Mouse (Mus musculus) T-helper 1 cell (primary cell): ENCODE measurements around the gene Wnt1.
"Not testable (repeated sequence)": the region's sequence is repeated elsewhere in the genome, so short reads cannot be mapped to it uniquely, and the experiment has no call there.

Experiments
- in situ Hi-C: fragments of 300-600 bp; cut with MboI, MseI; formaldehyde crosslinking; loops from one replicate; pipeline ENCODE4 v1.15.1; 2025; ENCODE audit warnings: high pct_unique_total_duplicates

Gene Wnt1

DNA sequence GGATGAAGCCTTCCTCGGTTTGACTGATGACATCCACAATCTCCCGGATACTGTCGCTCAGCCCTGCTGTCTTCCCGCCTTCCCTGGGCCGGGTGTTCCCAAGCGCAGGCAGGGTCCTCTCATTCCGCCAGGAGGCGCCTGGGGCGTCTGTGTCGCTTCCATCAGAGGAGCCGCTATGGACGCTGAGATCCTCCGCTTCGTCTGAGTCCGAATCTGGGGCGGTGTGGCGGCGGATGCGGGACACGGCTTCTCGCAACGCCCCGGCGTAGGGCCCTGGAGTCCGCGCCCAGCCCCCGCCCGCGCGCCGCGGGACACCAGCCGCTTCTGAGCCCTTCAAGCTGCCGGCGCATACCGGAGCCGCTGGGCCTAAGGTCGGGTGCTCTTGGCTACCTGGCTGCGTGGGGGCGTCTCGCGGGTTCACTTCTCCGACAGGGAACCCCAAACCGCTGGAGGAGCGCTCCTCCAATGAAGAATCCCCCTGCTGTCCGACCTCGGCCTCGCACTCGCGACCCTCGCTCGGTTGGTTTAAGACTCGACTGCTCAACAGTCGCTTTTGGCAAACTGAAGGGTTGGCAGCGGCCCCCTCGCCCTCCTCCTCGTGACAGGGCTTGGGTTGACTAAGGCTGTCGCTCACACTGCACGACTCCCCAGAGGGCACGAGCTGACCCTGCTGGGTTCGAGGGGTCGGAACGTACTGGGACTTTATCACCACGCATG, 15.8 kb downstream of the Wnt1 start:
- in situ Hi-C loops, result loop anchor here (5.0 kb wide), 1 partner anchor 968 kb away; no protein-coding TSS in a partner anchor

DNA sequence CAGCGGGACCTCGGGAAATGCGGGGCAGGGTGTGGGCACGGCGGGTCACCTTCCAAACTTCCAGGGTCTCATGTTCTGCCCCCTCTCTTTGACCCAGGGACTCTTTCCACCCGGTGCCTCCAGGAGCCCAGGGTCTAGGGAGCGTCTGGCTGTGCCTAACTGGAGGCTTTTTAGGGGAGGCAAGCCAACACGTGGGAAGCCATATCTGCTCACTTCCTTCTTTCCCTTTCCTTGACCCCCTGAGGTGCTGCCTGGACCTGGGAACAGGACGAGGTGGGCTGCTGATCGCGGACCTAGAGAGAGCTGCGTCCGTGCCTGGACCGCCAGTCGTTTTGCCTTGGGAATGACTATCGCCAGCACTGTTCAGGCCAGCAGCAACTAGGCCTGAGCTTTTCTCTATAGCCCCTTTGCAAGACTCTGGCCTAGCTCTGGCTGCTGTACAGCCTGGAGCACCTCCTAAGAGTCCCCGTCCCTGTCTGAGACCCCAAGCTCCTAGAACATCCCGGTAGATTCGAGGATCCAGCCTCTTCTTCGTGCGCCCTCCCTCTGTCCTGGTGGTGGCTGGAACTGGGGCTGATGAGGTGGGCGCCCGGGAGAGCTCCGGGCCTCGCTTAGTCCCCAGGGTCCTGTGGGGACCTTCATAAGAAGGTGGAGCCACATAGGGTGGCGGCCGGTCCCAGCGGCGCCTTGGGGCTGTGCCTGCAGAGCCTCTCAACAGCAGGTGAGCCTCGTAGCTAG, 16.6 kb downstream of the Wnt1 start:
- in situ Hi-C loops, result loop anchor here (5.0 kb wide), 1 partner anchor 969 kb away; no protein-coding TSS in a partner anchor

DNA sequence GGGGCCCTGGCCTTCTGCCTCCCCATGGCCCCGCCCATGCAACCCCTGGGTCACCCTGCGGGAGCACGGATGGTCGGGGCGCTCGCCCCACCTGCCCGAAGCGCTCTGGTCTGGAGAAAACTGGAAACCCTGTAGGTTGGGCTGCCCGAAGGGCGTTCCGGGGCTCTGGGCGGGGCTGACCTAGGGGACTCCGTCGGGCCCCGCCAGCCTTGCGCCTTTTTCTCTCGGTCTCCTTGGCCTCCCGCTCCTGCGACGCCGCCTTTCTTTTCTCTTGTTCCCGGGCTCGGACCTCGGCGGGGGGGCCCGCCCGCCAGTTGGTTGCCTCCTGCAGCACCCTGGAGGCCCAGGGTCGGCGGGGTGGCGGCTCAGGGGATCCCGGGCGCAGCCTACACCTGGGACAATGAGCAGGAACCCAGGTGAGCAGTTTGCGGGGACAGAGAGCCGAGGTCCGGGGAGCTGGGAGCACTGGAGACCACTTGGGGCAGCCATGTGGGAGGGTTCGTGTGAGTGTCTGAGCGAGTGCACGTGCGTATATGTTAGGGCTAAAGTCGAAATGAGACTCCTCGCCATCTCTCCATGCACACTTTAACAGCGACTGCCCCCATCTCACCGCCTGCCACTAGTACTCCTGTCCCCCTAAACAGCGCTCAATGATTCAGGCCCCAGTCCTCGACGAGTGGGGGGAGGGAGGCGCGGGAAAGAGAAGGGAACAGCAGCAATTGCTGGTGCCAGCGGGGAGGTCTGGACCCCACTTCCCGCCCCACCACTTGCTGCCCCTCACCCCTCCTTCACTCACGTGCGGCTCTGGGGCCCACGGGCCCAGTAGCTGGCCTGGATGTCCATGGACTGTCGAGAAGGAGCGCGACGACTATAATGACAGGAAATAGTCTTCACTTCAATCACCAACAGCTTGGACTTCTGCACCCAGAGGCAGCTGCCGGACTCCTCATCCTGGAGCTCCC, 17.4 kb downstream of the Wnt1 start:
- in situ Hi-C loops, result loop anchor here (5.0 kb wide), 1 partner anchor 970 kb away; no protein-coding TSS in a partner anchor

DNA sequence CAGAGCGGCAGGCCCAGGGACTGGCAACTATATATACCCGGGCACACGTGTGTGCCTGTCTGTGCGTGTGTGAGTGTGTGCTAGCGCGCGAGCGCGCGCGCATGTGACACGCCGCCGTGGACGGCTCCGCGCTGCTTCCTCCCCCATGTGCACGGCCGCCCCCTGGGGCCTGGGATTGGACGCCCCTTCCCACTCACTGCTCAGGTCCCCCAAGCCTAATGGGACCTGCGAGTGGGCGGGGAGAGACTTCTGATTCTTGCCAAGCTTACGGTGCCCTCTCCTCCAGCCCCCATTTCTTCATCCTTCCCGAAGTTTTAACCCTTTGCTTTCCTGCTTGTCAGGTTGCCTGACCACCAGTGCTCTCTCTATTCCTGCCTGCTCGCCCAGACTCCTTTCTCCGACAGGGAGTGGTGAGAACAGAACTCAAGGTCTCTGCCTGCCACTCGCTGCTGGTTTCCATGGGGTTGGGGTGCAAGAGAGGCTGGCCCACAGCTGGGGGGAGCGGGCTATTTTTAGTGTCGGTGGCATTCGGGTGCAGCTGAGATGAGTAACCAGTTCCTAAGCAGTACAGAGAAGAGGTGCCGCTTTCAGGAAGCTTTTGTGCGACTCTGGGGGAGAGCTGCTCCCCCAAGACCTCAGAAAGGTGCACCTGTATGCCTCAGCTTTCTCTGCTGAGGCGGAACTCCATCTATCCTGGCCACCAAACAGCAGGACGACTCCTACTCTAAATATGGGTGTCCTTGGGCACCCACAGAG, 18.4 kb downstream of the Wnt1 start:
- in situ Hi-C loops, result loop anchor here (5.0 kb wide), 1 partner anchor 971 kb away; no protein-coding TSS in a partner anchor

DNA sequence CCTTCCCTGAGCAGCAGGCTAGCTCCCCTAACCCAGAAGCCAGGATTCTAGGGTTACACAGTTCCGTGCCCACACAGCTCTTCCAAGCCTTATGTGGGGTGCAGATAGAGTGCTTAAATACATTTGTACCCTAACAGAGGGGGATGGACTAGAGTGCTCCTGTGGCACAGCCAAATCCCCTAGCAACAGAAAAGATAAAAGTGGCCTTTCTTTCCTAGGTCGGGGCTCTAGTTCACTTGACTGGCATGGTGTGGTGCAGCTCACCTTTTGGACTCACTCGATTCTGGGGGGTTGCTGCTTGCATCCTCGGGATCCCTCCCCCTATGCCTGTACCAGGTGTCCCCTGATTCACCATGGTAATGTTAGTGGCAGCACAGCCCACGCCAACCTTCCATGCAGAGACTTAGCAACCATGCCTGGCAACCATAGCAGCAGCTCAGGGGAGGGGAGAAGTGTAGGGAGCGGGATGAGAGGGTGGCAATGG, 19.0 kb downstream of the Wnt1 start:
- in situ Hi-C loops, result loop anchor here (5.0 kb wide), 1 partner anchor 971 kb away; no protein-coding TSS in a partner anchor

DNA sequence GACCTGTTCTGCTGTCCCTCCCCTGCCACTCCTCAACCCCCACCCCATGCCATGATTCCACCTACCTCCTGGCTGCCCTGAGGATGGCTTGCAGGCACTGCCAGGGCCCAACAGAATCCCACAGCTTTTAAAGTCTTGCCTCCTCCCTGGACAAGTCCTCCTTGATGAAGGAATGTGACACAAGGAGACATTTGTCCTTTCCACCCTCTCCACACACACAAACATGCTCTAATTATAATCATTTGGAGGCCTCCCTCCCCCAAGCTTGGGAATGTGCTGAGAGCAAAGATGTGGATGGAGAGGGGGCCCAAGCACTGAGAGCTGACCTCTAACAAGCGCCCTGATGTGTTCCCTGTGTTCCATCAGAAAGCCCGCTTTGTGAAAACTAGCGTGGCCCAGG, 19.7 kb downstream of the Wnt1 start, which contains the start of gene Ddn:
Gene Ddn (minus strand): TSS at position 101 of the 400 bp plus-strand sequence.
- in situ Hi-C loops, result loop anchor here (5.0 kb wide), 1 partner anchor 972 kb away; no protein-coding TSS in a partner anchor

DNA sequence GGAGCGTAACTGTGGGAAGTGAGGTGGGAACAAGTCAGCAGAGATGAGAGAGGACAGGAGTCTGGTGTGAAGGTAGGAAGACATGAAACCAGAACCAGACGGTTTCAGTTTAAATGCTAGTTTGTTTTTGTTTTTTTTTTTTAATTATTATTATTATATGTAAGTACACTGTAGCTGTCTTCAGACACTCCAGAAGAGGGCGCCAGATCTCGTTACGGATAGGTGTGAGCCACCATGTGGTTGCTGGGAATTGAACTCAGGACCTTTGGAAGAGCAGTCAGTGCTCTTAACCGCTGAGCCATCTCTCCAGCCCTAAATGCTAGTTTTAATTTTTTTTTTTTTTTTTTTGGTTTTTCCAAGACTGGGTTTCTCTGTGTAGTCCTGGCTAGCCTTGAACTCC, 20.6 kb downstream of the Wnt1 start:
- in situ Hi-C loops, result not testable (repeated sequence)

DNA sequence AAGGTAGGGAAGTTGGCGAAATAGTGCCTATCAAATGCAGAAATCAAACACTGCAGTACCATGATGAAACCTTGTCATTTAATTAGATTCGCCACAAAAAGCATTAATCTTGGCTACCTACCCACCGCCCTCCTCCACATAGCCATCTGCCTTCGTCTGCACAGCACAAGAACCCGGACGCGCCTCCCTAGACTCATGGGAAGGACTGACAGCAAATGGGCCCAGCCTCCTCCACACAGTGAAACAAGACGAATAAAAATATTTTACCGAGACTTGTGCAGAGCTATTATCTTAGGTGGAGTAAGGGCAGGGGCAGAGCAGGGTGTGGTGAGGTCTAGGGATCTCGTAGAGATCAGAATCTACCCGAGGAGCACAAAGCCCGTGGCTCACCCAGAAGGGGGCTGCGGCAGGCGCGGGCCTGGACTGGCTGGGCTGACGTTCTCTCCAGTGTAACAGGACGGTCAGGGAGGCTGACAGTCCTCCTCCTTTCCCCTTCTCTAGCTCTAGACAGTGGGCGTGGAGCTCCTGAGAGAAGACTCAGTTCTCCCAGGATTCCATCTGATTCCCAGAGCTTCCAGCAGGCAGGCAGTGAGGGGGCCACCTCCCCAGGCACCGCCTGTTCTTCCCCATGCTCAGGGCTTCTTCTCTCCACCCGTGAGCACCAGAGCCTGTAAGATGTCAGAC, 23.2 kb downstream of the Wnt1 start:
- in situ Hi-C loops, result no loop called here

DNA sequence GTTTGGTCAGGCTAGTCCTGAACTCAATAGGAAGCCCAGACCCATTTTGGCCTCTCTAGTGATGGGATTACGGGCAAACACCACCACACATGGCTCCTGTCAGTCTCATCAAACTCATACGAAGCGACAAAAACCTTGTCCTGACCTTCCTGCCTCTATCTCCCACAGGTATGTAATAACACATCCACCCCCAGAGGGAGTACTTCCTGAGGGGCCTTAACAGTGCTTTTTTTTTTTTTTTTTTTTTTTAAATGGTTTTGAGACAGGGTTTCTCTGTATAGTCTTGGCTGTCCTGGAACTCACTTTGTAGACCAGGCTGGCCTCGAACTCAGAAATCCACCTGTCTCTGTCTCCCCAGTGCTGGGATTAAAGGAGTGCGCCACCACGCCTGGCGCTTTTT, 28.5 kb downstream of the Wnt1 start:
- in situ Hi-C loops, result no loop called here

DNA sequence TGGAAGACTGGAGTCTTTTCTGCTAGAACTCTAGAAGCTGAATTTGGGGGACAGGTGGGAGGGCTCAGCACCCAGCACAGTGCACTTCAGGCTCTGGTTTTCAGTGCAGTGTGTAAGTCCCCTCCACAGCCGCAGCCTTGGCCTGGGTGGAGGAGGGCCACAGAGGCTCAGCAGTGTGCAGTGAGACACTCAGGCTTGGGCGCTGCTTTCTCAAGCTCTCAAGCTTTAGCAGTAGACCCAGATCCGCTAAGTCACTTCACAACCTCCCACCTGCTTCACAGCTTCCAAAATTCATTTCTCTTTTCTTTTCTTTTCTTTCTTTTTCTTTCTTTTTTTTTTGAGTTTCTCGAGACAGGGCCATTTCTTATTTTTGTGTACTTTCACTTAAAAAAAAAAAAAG, 31.3 kb downstream of the Wnt1 start:
- in situ Hi-C loops, result no loop called here

DNA sequence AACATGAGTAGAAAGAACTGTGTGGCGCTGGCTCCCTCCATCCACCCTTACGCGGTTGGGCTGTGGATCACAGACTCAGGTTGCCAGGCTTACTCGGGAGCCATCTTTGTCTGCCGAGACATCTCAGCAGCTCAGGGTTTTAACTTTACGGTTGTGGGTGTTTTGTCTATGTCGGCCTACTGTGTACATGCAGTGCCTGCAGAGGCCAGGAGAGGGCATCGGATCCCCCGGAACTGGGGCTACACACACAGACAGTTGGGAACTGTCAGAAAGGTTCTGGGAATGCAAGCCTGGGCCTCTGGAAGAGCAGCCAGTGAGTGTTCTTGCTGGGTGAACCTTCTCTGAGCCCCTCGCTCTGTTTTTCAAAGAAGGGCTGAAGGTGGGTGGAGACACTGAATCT, 31.7 kb downstream of the Wnt1 start:
- in situ Hi-C loops, result no loop called here

DNA sequence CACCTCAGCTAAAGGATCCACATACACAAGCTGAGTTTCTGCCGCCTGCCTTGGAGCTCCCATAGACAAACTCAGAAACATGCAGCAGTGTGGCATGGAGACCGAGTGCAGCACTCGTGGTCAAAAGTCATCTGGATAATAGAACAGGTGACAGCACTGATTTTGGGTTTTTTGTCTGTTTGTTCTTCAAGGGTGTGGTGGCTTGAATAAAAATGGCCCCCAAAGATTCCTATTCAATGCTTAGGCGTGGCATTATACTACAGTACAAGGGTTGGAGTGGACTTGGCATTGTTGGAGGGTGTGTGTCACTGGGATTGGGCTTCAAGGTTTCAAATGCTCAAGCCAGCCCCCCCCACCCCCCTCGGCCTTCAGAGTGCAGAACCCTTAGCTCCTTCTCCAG, 32.5 kb downstream of the Wnt1 start:
- in situ Hi-C loops, result no loop called here

DNA sequence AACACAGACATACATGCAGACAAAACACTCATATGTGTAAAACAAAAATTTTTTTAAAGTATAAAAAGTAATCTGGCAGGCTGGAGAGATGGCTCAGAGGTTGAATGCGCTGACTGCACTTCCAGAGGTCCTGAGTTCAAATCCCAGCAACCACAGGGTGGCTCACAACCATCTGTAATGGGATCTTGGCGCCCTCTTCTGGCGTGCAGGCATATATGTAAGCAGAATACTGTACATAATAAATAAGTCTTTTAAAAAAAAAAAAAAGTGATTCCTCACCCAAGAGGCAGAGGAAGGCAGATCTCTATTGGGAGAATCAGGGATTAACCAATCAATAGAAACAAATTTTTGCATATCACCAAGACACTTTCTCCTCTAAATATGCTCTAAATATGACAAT, 33.8 kb downstream of the Wnt1 start:
- in situ Hi-C loops, result no loop called here

DNA sequence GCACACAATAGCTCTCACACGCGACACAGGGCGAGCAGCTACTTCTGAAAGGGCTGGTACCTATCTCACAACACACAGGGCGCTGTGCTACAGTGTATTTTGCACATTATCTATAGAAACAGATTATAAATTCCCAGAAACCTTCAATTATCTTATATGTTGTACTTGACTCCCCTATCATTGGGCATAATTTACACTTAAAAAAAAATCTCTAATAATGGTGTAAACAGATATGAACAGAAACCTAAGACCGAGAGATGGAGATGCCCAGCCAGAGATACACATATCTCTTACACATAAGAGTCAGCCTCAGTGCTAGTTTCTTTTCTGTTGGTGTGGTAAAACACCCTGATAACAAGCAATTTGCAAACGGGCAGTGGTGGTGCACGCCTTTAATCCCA, 38.0 kb downstream of the Wnt1 start:
- in situ Hi-C loops, result no loop called here

DNA sequence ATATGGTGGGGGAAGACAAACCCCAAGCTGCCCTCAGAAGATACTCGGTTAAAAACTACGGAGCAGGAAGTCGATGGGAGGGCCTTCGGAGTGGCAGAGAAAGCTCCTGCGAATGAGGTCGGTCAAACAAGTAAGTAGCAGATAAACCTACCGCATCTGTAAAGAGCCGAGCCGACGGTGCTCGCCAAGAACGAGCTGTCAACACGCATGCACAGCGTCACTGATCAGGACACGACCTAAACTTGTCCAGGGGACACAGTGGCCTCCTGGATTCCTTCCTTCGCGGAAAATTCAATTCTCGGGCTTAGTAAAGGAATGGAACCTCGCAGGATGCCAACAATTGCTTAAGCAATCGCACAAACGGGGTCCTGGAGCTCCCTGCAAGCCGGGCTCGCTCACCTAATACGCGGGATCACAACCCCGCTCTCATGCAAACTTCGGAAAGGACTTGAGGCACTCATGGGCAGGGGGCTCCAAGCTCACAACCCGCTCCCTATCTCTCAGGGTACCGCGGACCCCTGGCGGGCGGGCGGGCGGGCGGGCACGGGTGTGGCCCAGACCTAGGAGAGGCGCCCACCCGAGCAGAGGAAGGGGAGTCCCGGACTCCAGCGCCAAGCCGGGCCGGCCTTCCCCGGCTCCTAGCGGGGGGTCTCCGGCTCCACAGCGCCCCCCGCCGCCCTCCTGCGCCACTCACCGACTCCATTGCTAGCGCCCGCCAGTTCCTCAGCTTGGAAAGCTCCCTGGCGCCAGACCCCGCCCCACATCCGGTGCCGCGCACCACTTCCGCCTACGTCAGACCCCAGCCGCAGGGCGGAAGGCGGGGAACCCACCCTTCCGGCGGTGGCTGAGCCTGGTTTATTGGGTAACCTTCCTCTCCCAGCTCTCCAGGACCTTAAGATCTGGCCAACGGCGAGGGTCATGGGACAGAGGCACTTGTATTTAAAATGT, 41.4 kb downstream of the Wnt1 start, which contains the start of gene Prkag1:
Gene Prkag1 (minus strand): TSS at position 786 of the 948 bp plus-strand sequence.
- in situ Hi-C loops, result loop anchor here (5.0 kb wide), 1 partner anchor 86 kb away; the partner anchor contains the start of gene Lmbr1l

DNA sequence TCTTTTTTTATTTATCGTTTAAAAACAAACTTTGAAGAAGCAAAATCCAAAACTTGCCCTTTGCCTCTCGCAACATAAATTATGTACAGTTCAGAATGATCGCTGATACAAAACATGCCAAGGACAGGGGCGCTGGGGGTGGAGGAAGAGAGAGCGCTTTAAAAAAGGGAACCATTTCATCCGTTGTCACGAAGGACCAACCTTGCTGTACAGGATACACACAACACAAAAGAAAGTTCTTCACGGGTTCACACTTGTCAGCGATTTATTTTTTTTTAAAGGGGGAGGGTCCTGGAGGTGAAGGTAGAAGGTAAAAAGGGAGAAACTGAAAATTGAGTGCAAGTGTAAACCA, 42.0 kb downstream of the Wnt1 start:
- in situ Hi-C loops, result loop anchor here (5.0 kb wide), 1 partner anchor 86 kb away; the partner anchor contains the start of gene Lmbr1l

DNA sequence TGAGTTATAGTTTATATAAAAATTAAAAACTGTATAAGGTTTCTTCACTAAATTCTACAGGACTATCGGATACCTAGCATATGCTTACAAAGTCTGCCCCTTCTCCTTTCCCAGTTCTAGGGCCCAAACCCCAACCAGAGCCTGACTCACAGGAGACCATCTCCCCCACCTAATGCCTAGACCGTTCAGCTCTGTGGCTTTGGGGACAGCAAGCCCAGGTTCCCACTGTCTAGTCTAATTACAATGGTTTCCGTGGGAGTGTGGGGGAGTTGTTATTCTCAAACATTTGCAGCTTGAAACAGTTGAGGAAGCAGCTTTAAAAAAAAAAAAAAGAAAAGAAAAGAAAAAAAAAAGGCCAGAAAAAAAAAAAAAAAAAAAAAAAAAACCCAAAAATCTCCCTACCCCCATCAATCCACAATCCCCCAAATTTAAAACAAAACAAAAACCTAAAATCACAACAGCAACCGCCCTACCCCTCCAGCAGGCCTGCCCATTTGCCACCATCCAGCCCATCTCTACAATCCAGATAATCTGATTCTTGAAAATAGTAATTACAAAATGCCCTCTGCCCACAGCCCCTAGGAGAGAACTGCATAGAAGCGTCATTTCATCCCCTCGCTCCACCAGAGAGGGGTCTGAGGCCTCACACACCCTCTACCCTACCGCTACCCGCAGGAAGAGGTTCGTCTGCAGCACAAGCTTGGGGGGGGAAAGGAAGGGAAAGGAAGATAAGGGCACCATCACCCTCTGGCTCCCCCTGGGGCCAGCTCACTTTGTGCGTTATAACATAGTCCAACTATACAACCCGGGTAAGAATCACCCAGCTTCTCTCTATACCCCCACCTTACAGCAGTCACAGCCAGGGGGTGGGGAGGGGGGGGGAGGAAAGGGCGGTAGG, 42.8 kb downstream of the Wnt1 start:
- in situ Hi-C loops, result loop anchor here (5.0 kb wide), 1 partner anchor 85 kb away; the partner anchor contains the start of gene Lmbr1l

DNA sequence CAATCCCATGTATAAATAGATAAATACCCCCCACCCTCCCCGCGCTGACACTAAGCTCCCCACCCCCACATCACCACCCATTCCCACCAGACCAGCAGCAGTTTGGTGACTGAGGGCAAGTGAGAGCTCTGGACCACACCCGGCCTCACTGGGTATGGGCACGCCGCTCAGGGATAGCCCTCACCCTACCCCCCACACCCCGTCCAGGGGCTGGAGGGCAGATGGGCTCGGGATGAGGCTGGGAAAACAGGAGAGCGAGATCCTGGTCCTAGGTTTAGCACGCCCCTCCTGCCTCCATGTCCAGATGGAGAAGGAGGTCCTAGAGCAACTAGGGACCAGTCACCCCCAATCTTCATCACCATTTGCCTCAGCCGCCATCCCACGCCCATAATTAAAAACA, 43.6 kb downstream of the Wnt1 start:
- in situ Hi-C loops, result loop anchor here (5.0 kb wide), 1 partner anchor 84 kb away; the partner anchor contains the start of gene Lmbr1l
